Mouse (Mus musculus) urinary bladder, postnatal 25 days (tissue): ENCODE results near the gene Cd163l1.

Experiments
- DNase-seq: peaks from one replicate; pipeline ENCODE4 v3.0.0; 2022; ENCODE audit warnings: low spot score

Cd163l1 gene

GRCm38 (mm10) chr7:140220375-140220774 is 2.3 kb downstream of the Cd163l1 start:
- no peak for DNase-seq

- no peak for DNase-seq
These were observed 6.1 kb downstream of the Cd163l1 start for GRCm38 (mm10) chr7:140224209-140224608.

GRCm38 (mm10) chr7:140228476-140228875 is 10.4 kb downstream of the Cd163l1 start:
- no peak for DNase-seq

GRCm38 (mm10) chr7:140231026-140231425 is 13.0 kb downstream of the Cd163l1 start:
- DNase-seq, result no peak

- DNase-seq, result no peak
These were observed 15.6 kb downstream of the Cd163l1 start for GRCm38 (mm10) chr7:140233696-140234095.

GRCm38 (mm10) chr7:140247216-140247615 is 29.1 kb downstream of the Cd163l1 start, which contains the start of gene 5830411N06Rik:
Gene 5830411N06Rik, plus strand, starts transcription at chr7:140247284.
- DNase-seq, result no peak

GRCm38 (mm10) chr7:140253780-140254299 is 35.8 kb downstream of the Cd163l1 start:
- DNase-seq, result no peak
